In the genomic region with DNA sequence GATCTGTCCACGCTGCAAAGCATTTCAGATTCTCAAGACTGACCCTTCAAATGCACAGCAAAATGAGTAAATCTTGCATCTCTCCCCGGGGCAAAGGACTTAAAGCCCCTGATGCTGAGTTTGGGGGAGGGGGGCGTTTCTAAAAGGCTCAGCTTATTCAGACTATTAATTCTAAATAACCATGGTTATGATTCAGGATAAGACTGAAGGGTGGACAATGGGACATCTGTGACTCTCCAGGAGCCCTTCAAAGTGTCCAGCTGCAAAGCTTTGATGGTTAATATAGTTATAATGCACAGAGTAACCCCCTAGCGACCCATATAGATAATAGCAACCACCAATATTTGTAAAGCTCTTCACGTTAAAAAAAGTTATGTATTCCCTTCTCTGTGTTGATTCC, we compare ENCODE assay signal across 36 mouse cellular contexts. TPM values are rescaled to one million over a fixed set of nuclear protein-coding genes. Genes with fewer than 3 reads are reported as not detected.
DNase-seq lines count a peak whose midpoint lies in the region; ATAC-seq and TF ChIP-seq lines count a peak whose summit lies in the region.
"Had no signal": no experiment of that assay in that cellular context is flagged by ENCODE, and none has a peak within 500 bp of the region (broad histone marks: within the 10 kb centered on the region; RNA-seq: fewer than 3 reads in every experiment).

No protein-coding gene starts in this region.

- no peak overlapping the region for H3K9ac ChIP-seq in midbrain, embryonic 12.5 days (replicated peaks)
- no peak overlapping the region for H3K9ac ChIP-seq in midbrain, embryonic 16.5 days (ENCODE audit: low read depth, low read length)
- H3K9ac ChIP-seq in midbrain, embryonic 14.5 days (replicated peaks; ENCODE audit: low read length): no peak overlapping the region
- H3K9ac ChIP-seq: embryonic facial prominence, embryonic 12.5 days; embryonic facial prominence, embryonic 15.5 days; forebrain, postnatal 0 days; heart, embryonic 13.5 days; hindbrain, embryonic 12.5 days had no signal

- H3K4me1 ChIP-seq in midbrain, embryonic 12.5 days: peaks cover 5% of the 10 kb centered on the region; the same call in 1 of the 2 replicates
- H3K4me1 ChIP-seq in midbrain, embryonic 16.5 days (ENCODE audit: control insufficient read depth, insufficient read depth, low read length): no peaks in the 10 kb centered on the region
- no peaks in the 10 kb centered on the region for H3K4me1 ChIP-seq in midbrain, embryonic 14.5 days (ENCODE audit: control insufficient read depth, insufficient read depth, low read length)
- H3K4me1 ChIP-seq: embryonic facial prominence, embryonic 12.5 days; embryonic facial prominence, embryonic 15.5 days; heart, embryonic 10.5 days; heart, embryonic 13.5 days had no signal

- DNase-seq in layer of hippocampus, adult 2 months (ENCODE audit: low spot score in 2 of 2): no peak
- no peak for DNase-seq in layer of hippocampus, postnatal 14 days (ENCODE audit: low spot score in 2 of 2)
- DNase-seq in midbrain, embryonic 14.5 days: peak; percentile 37
- peak; percentile 12 for DNase-seq in retina, postnatal 1 day
- no peak for DNase-seq in left cerebral cortex, adult 8-10 months (ENCODE audit: low spot score in 2 of 2)
- DNase-seq: adrenal gland, postnatal 10 days; adrenal gland, postnatal 36 days; B cell, adult 2 months; cerebellum, adult 11 months; cerebellum, adult 2 months; cerebellum, adult 9-11 months; cerebellum, postnatal 25 days; forebrain, postnatal 0 days; gastrocnemius, postnatal 10 days; gastrocnemius, postnatal 36 days; heart, adult 2 months; heart, postnatal 14 days; heart, postnatal 4 days had no signal

- no peaks in the 10 kb centered on the region for H3K36me3 ChIP-seq in midbrain, embryonic 12.5 days
- no peaks in the 10 kb centered on the region for H3K36me3 ChIP-seq in midbrain, embryonic 16.5 days (ENCODE audit: control insufficient read depth, insufficient read depth, low read length)
- H3K36me3 ChIP-seq in midbrain, embryonic 14.5 days (ENCODE audit: control insufficient read depth, insufficient read depth, low read length): no peaks in the 10 kb centered on the region
- H3K36me3 ChIP-seq: embryonic facial prominence, embryonic 12.5 days; embryonic facial prominence, embryonic 15.5 days; G1E; heart, embryonic 10.5 days; heart, embryonic 13.5 days; hindbrain, embryonic 12.5 days had no signal

- H3K4me2 ChIP-seq in midbrain, embryonic 12.5 days (replicated peaks): no peak overlapping the region
- H3K4me2 ChIP-seq in midbrain, embryonic 16.5 days (ENCODE audit: low read length): no peak overlapping the region
- H3K4me2 ChIP-seq in midbrain, embryonic 14.5 days (ENCODE audit: low read length): no peak overlapping the region
- H3K4me2 ChIP-seq: embryonic facial prominence, embryonic 12.5 days; embryonic facial prominence, embryonic 15.5 days; heart, embryonic 13.5 days; hindbrain, embryonic 12.5 days had no signal

- ATAC-seq in midbrain, embryonic 12.5 days (ENCODE audit: low FRiP score, low read depth): peak; percentile 65
- ATAC-seq in midbrain, embryonic 16.5 days: no peak
- ATAC-seq in midbrain, embryonic 14.5 days (ENCODE audit: low FRiP score, low TSS enrichment): no peak; the same call in 1 of the 2 replicates
- ATAC-seq: forebrain, embryonic 14.5 days; forebrain, postnatal 0 days; hindbrain, embryonic 16.5 days; Patski had no signal

- H3K27me3 ChIP-seq in midbrain, embryonic 12.5 days: no peaks in the 10 kb centered on the region
- no peaks in the 10 kb centered on the region for H3K27me3 ChIP-seq in midbrain, embryonic 16.5 days (ENCODE audit: control insufficient read depth, insufficient read depth, low read depth, low read length)
- no peaks in the 10 kb centered on the region for H3K27me3 ChIP-seq in midbrain, embryonic 14.5 days (ENCODE audit: control insufficient read depth, insufficient read depth, low read length)
- H3K27me3 ChIP-seq: embryonic facial prominence, embryonic 12.5 days; embryonic facial prominence, embryonic 15.5 days; heart, embryonic 13.5 days; hindbrain, embryonic 12.5 days had no signal

- peak; percentile 25; the same call in 1 of the 2 replicates for TF ChIP-seq CTCF in layer of hippocampus, adult 2 months (conservative IDR thresholded peaks at IDR 0.05)

- no peak overlapping the region for H3K27ac ChIP-seq in layer of hippocampus, adult 2 months
- no peak overlapping the region for H3K27ac ChIP-seq in midbrain, embryonic 12.5 days (replicated peaks)
- H3K27ac ChIP-seq in midbrain, embryonic 16.5 days (ENCODE audit: low read length): no peak overlapping the region
- no peak overlapping the region for H3K27ac ChIP-seq in midbrain, embryonic 14.5 days (replicated peaks; ENCODE audit: low read depth, low read length)
- H3K27ac ChIP-seq: embryonic facial prominence, embryonic 12.5 days; embryonic facial prominence, embryonic 15.5 days; heart, adult 2 months; heart, embryonic 10.5 days; heart, embryonic 13.5 days; hindbrain, embryonic 12.5 days had no signal

- WGBS in midbrain, embryonic 12.5 days: 30% methylated on average over 5 of the region's 5 CpGs
- WGBS in midbrain, embryonic 16.5 days: 26% methylated on average over 5 of the region's 5 CpGs
- 9% methylated on average over 5 of the region's 5 CpGs for WGBS in midbrain, embryonic 14.5 days

- H3K4me3 ChIP-seq in layer of hippocampus, adult 2 months: no peak overlapping the region
- no peak overlapping the region for H3K4me3 ChIP-seq in midbrain, embryonic 12.5 days
- H3K4me3 ChIP-seq in midbrain, embryonic 16.5 days (ENCODE audit: low read depth, low read length): no peak overlapping the region
- no peak overlapping the region for H3K4me3 ChIP-seq in midbrain, embryonic 14.5 days (replicated peaks; ENCODE audit: low read depth, low read length)
- H3K4me3 ChIP-seq: embryonic facial prominence, embryonic 12.5 days; embryonic facial prominence, embryonic 15.5 days; heart, adult 2 months; heart, embryonic 10.5 days; heart, embryonic 13.5 days; hindbrain, embryonic 12.5 days had no signal

- no peaks in the 10 kb centered on the region for H3K9me3 ChIP-seq in midbrain, embryonic 12.5 days
- H3K9me3 ChIP-seq in midbrain, embryonic 16.5 days (replicated peaks; ENCODE audit: control insufficient read depth, low read length, poor library complexity, severe bottlenecking): no peaks in the 10 kb centered on the region
- no peaks in the 10 kb centered on the region for H3K9me3 ChIP-seq in midbrain, embryonic 14.5 days (ENCODE audit: control insufficient read depth, low read length)
- H3K9me3 ChIP-seq: embryonic facial prominence, embryonic 12.5 days; embryonic facial prominence, embryonic 15.5 days; heart, embryonic 10.5 days; heart, embryonic 13.5 days; hindbrain, embryonic 12.5 days had no signal

RNA-seq across cellular contexts. Expression of a gene that starts 19.7 kb away (rescaled TPM):
- not detected for total RNA-seq in layer of hippocampus, adult 2 months (2021)
- not detected for total RNA-seq in layer of hippocampus, postnatal 14 days (2021)
- not detected in 2 replicates for polyA plus RNA-seq in midbrain, embryonic 12.5 days (2016; fragmentation: Nextera tagmentation; extraction: Ambion mirVana)
- polyA plus RNA-seq in midbrain, embryonic 16.5 days (2015; fragmentation: Nextera tagmentation; extraction: Ambion mirVana): not detected in 2 replicates
- not detected in 2 replicates for polyA plus RNA-seq in midbrain, embryonic 14.5 days (2014; fragmentation: Nextera tagmentation; extraction: Ambion mirVana)
- not detected for total RNA-seq in left cerebral cortex, adult 8-10 months (2022)
- total RNA-seq: adrenal gland, adult 18-20 months; adrenal gland, postnatal 10 days; adrenal gland, postnatal 36 days; CH12.LX; common myeloid progenitor, adult 5-6 weeks; G1E; gastrocnemius, postnatal 10 days; gastrocnemius, postnatal 36 days; granulocyte monocyte progenitor cell, adult 5-6 weeks; heart, adult 2 months; heart, postnatal 14 days; heart, postnatal 4 days had no signal
- polyA plus RNA-seq: embryonic facial prominence, embryonic 12.5 days; embryonic facial prominence, embryonic 15.5 days; forebrain, embryonic 11.5 days; forebrain, embryonic 14.5 days; forebrain, postnatal 0 days; frontal cortex, adult 2 months; heart, adult 2 months; heart, embryonic 10.5 days; heart, embryonic 13.5 days; heart, embryonic 16.5 days; hindbrain, embryonic 12.5 days; hindbrain, embryonic 16.5 days had no signal

Comparison
In these comparisons a context has a peak if more than half of its experiments do, and no peak if none do; other contexts are left out.
1. DNase-seq: peak in midbrain, embryonic 14.5 days (single experiment) and retina, postnatal 1 day (single experiment); none in layer of hippocampus, adult 2 months (0 of 2), layer of hippocampus, postnatal 14 days (0 of 2) and left cerebral cortex, adult 8-10 months (0 of 2).